Mouse (Mus musculus): ENCODE measurements around the gene Ambra1. TPM values are rescaled to one million over a fixed set of nuclear protein-coding genes. Genes with fewer than 3 reads are reported as not detected.
"Not testable (repeated sequence)": the region's sequence is repeated elsewhere in the genome, so short reads cannot be mapped to it uniquely, and the experiment has no call there.

The Ambra1 gene
- 15.8 and 20.1 TPM in 2 replicates for polyA plus RNA-seq (2012; rRNA removed)

- WGBS, result under 1% methylated on average over 68 of the region's 68 CpGs
- peak; percentile 83 for DNase-seq (ENCODE audit: low read depth, low spot score)
These were observed at the start of gene Ambra1 for GRCm38 (mm10) chr2:91729971-91730821. Ambra1 (plus strand) TSS chr2:91730134.

GRCm38 (mm10) chr2:91682850-91683249, 47.1 kb upstream of the Ambra1 start:
- DNase-seq (ENCODE audit: low read depth, low spot score), result no peak
- 61% methylated on average over 4 of the region's 4 CpGs for WGBS

- WGBS, result 56% methylated on average over 8 of the region's 8 CpGs
- DNase-seq (ENCODE audit: low read depth, low spot score), result no peak
These were observed 46.0 kb upstream of the Ambra1 start for GRCm38 (mm10) chr2:91683919-91684318.

GRCm38 (mm10) chr2:91689452-91689851, 40.5 kb upstream of the Ambra1 start:
- no peak for DNase-seq (ENCODE audit: low read depth, low spot score)
- WGBS, result 81% methylated on average over 7 of the region's 7 CpGs

GRCm38 (mm10) chr2:91695436-91696224, 34.3 kb upstream of the Ambra1 start:
- WGBS, result 90% methylated on average over 10 of the region's 10 CpGs
- DNase-seq (ENCODE audit: low read depth, low spot score), result no peak

- DNase-seq (ENCODE audit: low read depth, low spot score), result no peak
These were observed 33.7 kb upstream of the Ambra1 start for GRCm38 (mm10) chr2:91696225-91696590.

GRCm38 (mm10) chr2:91699225-91699624, 30.7 kb upstream of the Ambra1 start:
- DNase-seq (ENCODE audit: low read depth, low spot score), result no peak
- 66% methylated on average over 1 of the region's 1 CpGs for WGBS

More at GRCm38 (mm10) chr2:91696225-91696590, 33.7 kb upstream of the Ambra1 start:
- 68% methylated on average over 1 of the region's 1 CpGs for WGBS

- 58% methylated on average over 2 of the region's 2 CpGs for WGBS
- DNase-seq (ENCODE audit: low read depth, low spot score), result no peak
These were observed 28.6 kb upstream of the Ambra1 start for GRCm38 (mm10) chr2:91701366-91701765.

GRCm38 (mm10) chr2:91705736-91706135, 24.2 kb upstream of the Ambra1 start:
- no peak for DNase-seq (ENCODE audit: low read depth, low spot score)
- 63% methylated on average over 6 of the region's 6 CpGs for WGBS

- no peak for DNase-seq (ENCODE audit: low read depth, low spot score)
These were observed 23.5 kb upstream of the Ambra1 start for GRCm38 (mm10) chr2:91706456-91706855.

- DNase-seq (ENCODE audit: low read depth, low spot score), result no peak
- WGBS, result 91% methylated on average over 6 of the region's 6 CpGs
These were observed 21.6 kb upstream of the Ambra1 start for GRCm38 (mm10) chr2:91708361-91708760.

- peak; percentile 64 for DNase-seq (ENCODE audit: low read depth, low spot score)
- WGBS, result under 1% methylated on average over 64 of the region's 66 CpGs
These were observed 19.4 kb upstream of the Ambra1 start, which contains the start of the genes Atg13 and Harbi1 for GRCm38 (mm10) chr2:91710272-91711234. Atg13 (minus strand) TSS chr2:91710576. Harbi1 (plus strand) TSS chr2:91710852.

GRCm38 (mm10) chr2:91711256-91711925, 18.5 kb upstream of the Ambra1 start:
- DNase-seq (ENCODE audit: low read depth, low spot score), result no peak
- whole genome bisulfite sequencing, result 0% methylated on average over 8 of the region's 8 CpGs

- WGBS, result 96% methylated on average over 1 of the region's 1 CpGs
These were observed 15.0 kb upstream of the Ambra1 start for GRCm38 (mm10) chr2:91714921-91715320.

GRCm38 (mm10) chr2:91718276-91718675, 11.7 kb upstream of the Ambra1 start:
- peak; percentile 88 for DNase-seq (ENCODE audit: low read depth, low spot score)
- WGBS, result 26% methylated on average over 6 of the region's 6 CpGs

More at GRCm38 (mm10) chr2:91714921-91715320, 15.0 kb upstream of the Ambra1 start:
- DNase-seq (ENCODE audit: low read depth, low spot score), result no peak

GRCm38 (mm10) chr2:91723382-91723781, 6.6 kb upstream of the Ambra1 start:
- DNase-seq (ENCODE audit: low read depth, low spot score), result no peak
- WGBS, result 54% methylated on average over 4 of the region's 4 CpGs

- DNase-seq (ENCODE audit: low read depth, low spot score), result no peak
These were observed 6.0 kb upstream of the Ambra1 start for GRCm38 (mm10) chr2:91723951-91724350.

GRCm38 (mm10) chr2:91724716-91725115, 5.2 kb upstream of the Ambra1 start:
- no peak for DNase-seq (ENCODE audit: low read depth, low spot score)
- WGBS, result 51% methylated on average over 2 of the region's 2 CpGs

- not testable (repeated sequence) for DNase-seq (ENCODE audit: low read depth, low spot score)
- WGBS, result 54% methylated on average over 4 of the region's 4 CpGs
These were observed 4.5 kb upstream of the Ambra1 start for GRCm38 (mm10) chr2:91725476-91725875.
